Comparison of ENCODE assay signal across 9 mouse cellular contexts in the genomic region with DNA sequence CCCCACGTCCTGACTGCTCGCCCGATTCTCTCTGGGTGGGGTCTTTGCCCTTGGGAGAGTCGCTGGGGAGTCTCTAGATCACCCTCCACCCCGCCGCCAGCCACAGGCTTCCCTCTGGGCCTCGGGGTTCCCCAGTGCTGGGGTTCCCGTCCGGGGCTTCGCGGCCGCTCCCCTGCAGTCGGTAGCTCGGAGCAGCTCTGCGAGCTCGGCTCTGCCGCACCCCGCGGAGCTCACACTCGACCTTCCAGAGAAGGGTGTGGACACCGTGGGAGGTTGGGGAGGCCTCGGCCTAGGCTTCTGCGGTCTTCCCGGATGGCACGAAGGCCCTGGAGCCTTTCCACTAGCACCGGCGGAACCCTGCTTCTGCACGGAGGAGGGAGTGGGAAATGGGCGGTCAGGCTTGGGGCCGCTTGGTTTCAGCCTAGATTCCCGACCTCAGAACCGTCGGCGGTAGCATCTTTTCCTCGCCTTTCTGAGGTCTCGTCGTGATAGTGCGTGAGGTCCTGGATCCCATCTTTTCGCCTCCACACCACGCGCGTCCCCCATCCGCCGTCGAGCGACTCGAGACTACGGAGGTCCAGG. TPM values are rescaled to one million over a fixed set of nuclear protein-coding genes. Genes with fewer than 3 reads are reported as not detected.
A peak's percentile ranks its signal among the peaks of the same experiment; 100 is the strongest.
DNase-seq lines count a peak whose midpoint lies in the region; ATAC-seq lines count a peak whose summit lies in the region.
"Had no signal": no experiment of that assay in that cellular context is flagged by ENCODE, and none has a peak within 500 bp of the region (broad histone marks: within the 10 kb centered on the region; RNA-seq: fewer than 3 reads in every experiment).

No protein-coding gene starts in this region.

- no peak; the same call in 1 of the 2 replicates for ATAC-seq in lung, embryonic 16.5 days (ENCODE audit: low read depth)
- peak; percentile 0; the same call in 1 of the 2 replicates for ATAC-seq in forebrain, embryonic 14.5 days
- ATAC-seq in liver, embryonic 11.5 days (replicated peaks; ENCODE audit: low FRiP score) = no peak
- ATAC-seq in stomach, embryonic 16.5 days (ENCODE audit: insufficient read depth, low FRiP score) = no peak; the same call in 1 of the 2 replicates

- peaks cover 92% of the 10 kb centered on the region for H3K27me3 ChIP-seq in lung, embryonic 16.5 days (ENCODE audit: control insufficient read depth, insufficient read depth, low read depth, low read length)
- no peaks in the 10 kb centered on the region for H3K27me3 ChIP-seq in forebrain, embryonic 14.5 days (replicated peaks; ENCODE audit: control insufficient read depth, insufficient read depth, low read length)
- peaks cover 97% of the 10 kb centered on the region for H3K27me3 ChIP-seq in liver, embryonic 11.5 days (replicated peaks; ENCODE audit: control insufficient read depth, insufficient read depth, low read length)
- H3K27me3 ChIP-seq in stomach, embryonic 16.5 days (ENCODE audit: control insufficient read depth, insufficient read depth, low read length) = peaks cover 85% of the 10 kb centered on the region

- no peaks in the 10 kb centered on the region for H3K36me3 ChIP-seq in lung, embryonic 16.5 days (ENCODE audit: control insufficient read depth, insufficient read depth, low read length)
- peaks cover 76% of the 10 kb centered on the region for H3K36me3 ChIP-seq in forebrain, embryonic 14.5 days (ENCODE audit: control insufficient read depth, insufficient read depth, low read length)
- H3K36me3 ChIP-seq in liver, embryonic 11.5 days (ENCODE audit: control insufficient read depth, insufficient read depth, low read length) = no peaks in the 10 kb centered on the region
- H3K36me3 ChIP-seq in stomach, embryonic 16.5 days (ENCODE audit: control insufficient read depth, insufficient read depth, low read length) = no peaks in the 10 kb centered on the region

- H3K4me1 ChIP-seq in lung, embryonic 16.5 days (replicated peaks; ENCODE audit: control insufficient read depth, insufficient read depth, low read length) = peaks cover 7% of the 10 kb centered on the region
- H3K4me1 ChIP-seq in forebrain, embryonic 14.5 days (ENCODE audit: control insufficient read depth, insufficient read depth, low read length) = peaks cover 24% of the 10 kb centered on the region
- H3K4me1 ChIP-seq in liver, embryonic 11.5 days (replicated peaks; ENCODE audit: control insufficient read depth, insufficient read depth, low read length) = peaks cover 5% of the 10 kb centered on the region; the same call in 1 of the 2 replicates
- H3K4me1 ChIP-seq in stomach, embryonic 16.5 days (ENCODE audit: control insufficient read depth, insufficient read depth, low read length) = peaks cover 13% of the 10 kb centered on the region

- DNase-seq in adrenal gland, postnatal 14 days = peak; percentile 35
- DNase-seq in adrenal gland, adult 18-20 months (ENCODE audit: low spot score in 2 of 2) = no peak
- DNase-seq in lung, adult 18-20 months = no peak
- DNase-seq in forebrain, embryonic 14.5 days (ENCODE audit: low spot score) = no peak
- no peak for DNase-seq in liver, embryonic 11.5 days (ENCODE audit: low spot score)
- DNase-seq in ovary, postnatal 14 days (ENCODE audit: low spot score) = no peak

- WGBS in lung, embryonic 16.5 days = under 1% methylated on average over 48 of the region's 48 CpGs
- 3% methylated on average over 48 of the region's 48 CpGs for WGBS in forebrain, embryonic 14.5 days
- WGBS in liver, embryonic 11.5 days = 1% methylated on average over 48 of the region's 48 CpGs
- 2% methylated on average over 48 of the region's 48 CpGs for WGBS in stomach, embryonic 16.5 days

- H3K27ac ChIP-seq in lung, embryonic 16.5 days (ENCODE audit: low read length) = no peak overlapping the region
- peak overlapping the region; percentile 97 for H3K27ac ChIP-seq in forebrain, embryonic 14.5 days (ENCODE audit: low read depth, low read length)
- H3K27ac ChIP-seq in liver, embryonic 11.5 days (ENCODE audit: low read depth, low read length) = no peak overlapping the region
- no peak overlapping the region for H3K27ac ChIP-seq in stomach, embryonic 16.5 days (ENCODE audit: low read length)

- H3K4me2 ChIP-seq in lung, embryonic 16.5 days (ENCODE audit: low read depth, low read length) = peak overlapping the region; percentile 38
- H3K4me2 ChIP-seq in forebrain, embryonic 14.5 days (ENCODE audit: low read length) = peak overlapping the region; percentile 98
- H3K4me2 ChIP-seq in liver, embryonic 11.5 days = peak overlapping the region; percentile 54
- H3K4me2 ChIP-seq in stomach, embryonic 16.5 days (ENCODE audit: low read depth, low read length) = peak overlapping the region; percentile 43

- H3K9ac ChIP-seq in lung, embryonic 16.5 days (ENCODE audit: low read length) = no peak overlapping the region
- peak overlapping the region; percentile 100 for H3K9ac ChIP-seq in forebrain, embryonic 14.5 days (ENCODE audit: low read length)
- H3K9ac ChIP-seq in liver, embryonic 11.5 days (ENCODE audit: low read depth, low read length) = no peak overlapping the region
- peak overlapping the region; percentile 32; the same call in 1 of the 2 replicates for H3K9ac ChIP-seq in stomach, embryonic 16.5 days (ENCODE audit: low read length)

- no peaks in the 10 kb centered on the region for H3K9me3 ChIP-seq in lung, embryonic 16.5 days (ENCODE audit: control insufficient read depth, low read length)
- no peaks in the 10 kb centered on the region for H3K9me3 ChIP-seq in forebrain, embryonic 14.5 days (replicated peaks; ENCODE audit: control insufficient read depth, low read length)
- H3K9me3 ChIP-seq in liver, embryonic 11.5 days (ENCODE audit: control insufficient read depth, low read length) = no peaks in the 10 kb centered on the region
- H3K9me3 ChIP-seq in stomach, embryonic 16.5 days (replicated peaks; ENCODE audit: control insufficient read depth, low read length) = no peaks in the 10 kb centered on the region

- peak overlapping the region; percentile 34 for H3K4me3 ChIP-seq in lung, embryonic 16.5 days (ENCODE audit: low read length)
- peak overlapping the region; percentile 86 for H3K4me3 ChIP-seq in forebrain, embryonic 14.5 days (ENCODE audit: low read depth, low read length)
- H3K4me3 ChIP-seq in liver, embryonic 11.5 days (ENCODE audit: low read depth, low read length) = peak overlapping the region; percentile 35
- H3K4me3 ChIP-seq in stomach, embryonic 16.5 days (replicated peaks; ENCODE audit: low read length) = peak overlapping the region; percentile 31

RNA-seq across cellular contexts. Expression of gene Rhbg, which starts 39.4 kb away (rescaled TPM):
- 0.86 and 2.1 TPM in 2 replicates for total RNA-seq in adrenal gland, postnatal 14 days (2021)
- total RNA-seq in adrenal gland, adult 18-20 months (2021) = 10 to 100 TPM; 11.2 to 17.8 TPM
- 0.69 and 1.0 TPM in 2 replicates for polyA plus RNA-seq in lung, embryonic 16.5 days (2015; fragmentation: Nextera tagmentation; extraction: Ambion mirVana)
- 0.25 TPM in 1 of 2 replicates, not detected in the other for polyA plus RNA-seq in forebrain, embryonic 14.5 days (2014; fragmentation: Nextera tagmentation; extraction: Ambion mirVana)
- polyA plus RNA-seq in liver, embryonic 11.5 days (2014; fragmentation: Nextera tagmentation; extraction: Ambion mirVana) = 16.3 and 19.5 TPM in 2 replicates
- polyA plus RNA-seq in stomach, embryonic 16.5 days (2015; fragmentation: Nextera tagmentation; extraction: Ambion mirVana) = 11.7 and 15.0 TPM in 2 replicates
- polyA plus RNA-seq: frontal cortex, adult 2 months had no signal

Comparison
In these comparisons a context has a peak if more than half of its experiments do, and no peak if none do; other contexts are left out.
1. H3K4me2 ChIP-seq: peak in every context shown above with its lines; median percentile 98 in forebrain, embryonic 14.5 days; 54 in liver, embryonic 11.5 days; 43 in stomach, embryonic 16.5 days; 38 in lung, embryonic 16.5 days.
2. H3K4me3 ChIP-seq: peak in every context shown above with its lines; median percentile 86 in forebrain, embryonic 14.5 days; 35 in liver, embryonic 11.5 days; 34 in lung, embryonic 16.5 days; 31 in stomach, embryonic 16.5 days.
3. H3K9ac ChIP-seq: peak in forebrain, embryonic 14.5 days (single experiment) and stomach, embryonic 16.5 days (single experiment); none in lung, embryonic 16.5 days (single experiment) and liver, embryonic 11.5 days (single experiment).